Mouse (Mus musculus): Measurements from ENCODE around the gene Map4. TPM values are rescaled to one million over a fixed set of nuclear protein-coding genes. Genes with fewer than 3 reads are reported as not detected.

Map4 gene
- polyA plus RNA-seq, 1 experiment from 2014 or later = 64.9 TPM

- no peak overlapping the region for H3K27ac ChIP-seq (ENCODE audit: low read depth, low read length)
- H3K36me3 ChIP-seq (ENCODE audit: control insufficient read depth, insufficient read depth, low read length) = no peaks in the 10 kb centered on the region
- no peaks in the 10 kb centered on the region for H3K9me3 ChIP-seq (replicated peaks; ENCODE audit: control insufficient read depth, low read length)
- H3K4me2 ChIP-seq = no peak overlapping the region
- 70% methylated on average over 6 of the region's 6 CpGs for WGBS (ENCODE audit: insufficient replicate concordance)
- H3K4me3 ChIP-seq (ENCODE audit: low read depth, low read length) = no peak overlapping the region
- no peak for ATAC-seq (replicated peaks; ENCODE audit: insufficient number of reproducible peaks, low FRiP score, low TSS enrichment)
- H3K9ac ChIP-seq (ENCODE audit: low read depth, low read length) = no peak overlapping the region
- peaks cover 3% of the 10 kb centered on the region; the same call in 1 of the 2 replicates for H3K4me1 ChIP-seq (ENCODE audit: control insufficient read depth, insufficient read depth, low read length)
- H3K27me3 ChIP-seq (ENCODE audit: control insufficient read depth, insufficient read depth, low read length) = no peaks in the 10 kb centered on the region
Measured at GRCm38 (mm10) chr9:109907774-109908465, 23.3 kb upstream of the Map4 start.

GRCm38 (mm10) chr9:109909102-109909501, 22.2 kb upstream of the Map4 start:
- Histone ChIP-seq H3K27ac (ENCODE audit: low read depth, low read length) (no peak overlapping the region), H3K9me3 (replicated peaks; ENCODE audit: control insufficient read depth, low read length) (no peaks in the 10 kb centered on the region), H3K36me3 (ENCODE audit: control insufficient read depth, insufficient read depth, low read length) (no peaks in the 10 kb centered on the region), H3K9ac (ENCODE audit: low read depth, low read length) (no peak overlapping the region), H3K4me3 (ENCODE audit: low read depth, low read length) (no peak overlapping the region), H3K4me1 (ENCODE audit: control insufficient read depth, insufficient read depth, low read length) (peaks cover 3% of the 10 kb centered on the region; the same call in 1 of the 2 replicates), H3K4me2 (no peak overlapping the region), H3K27me3 (ENCODE audit: control insufficient read depth, insufficient read depth, low read length) (no peaks in the 10 kb centered on the region)
- 78% methylated on average over 8 of the region's 8 CpGs for WGBS (ENCODE audit: insufficient replicate concordance)
- no peak for ATAC-seq (replicated peaks; ENCODE audit: insufficient number of reproducible peaks, low FRiP score, low TSS enrichment)

- 83% methylated on average over 4 of the region's 4 CpGs for WGBS (ENCODE audit: insufficient replicate concordance)
- H3K9me3 ChIP-seq (replicated peaks; ENCODE audit: control insufficient read depth, low read length) = no peaks in the 10 kb centered on the region
- no peaks in the 10 kb centered on the region for H3K36me3 ChIP-seq (ENCODE audit: control insufficient read depth, insufficient read depth, low read length)
- no peak overlapping the region for H3K27ac ChIP-seq (ENCODE audit: low read depth, low read length)
- H3K9ac ChIP-seq (ENCODE audit: low read depth, low read length) = no peak overlapping the region
- no peak overlapping the region for H3K4me2 ChIP-seq
- no peak overlapping the region for H3K4me3 ChIP-seq (ENCODE audit: low read depth, low read length)
- H3K4me1 ChIP-seq (ENCODE audit: control insufficient read depth, insufficient read depth, low read length) = peaks cover 3% of the 10 kb centered on the region; the same call in 1 of the 2 replicates
- no peak for ATAC-seq (replicated peaks; ENCODE audit: insufficient number of reproducible peaks, low FRiP score, low TSS enrichment)
- no peaks in the 10 kb centered on the region for H3K27me3 ChIP-seq (ENCODE audit: control insufficient read depth, insufficient read depth, low read length)
Measured at GRCm38 (mm10) chr9:109909926-109910325, 21.3 kb upstream of the Map4 start.

- no peak overlapping the region for H3K4me2 ChIP-seq
- peaks cover 3% of the 10 kb centered on the region; the same call in 1 of the 2 replicates for H3K4me1 ChIP-seq (ENCODE audit: control insufficient read depth, insufficient read depth, low read length)
- no peak overlapping the region for H3K27ac ChIP-seq (ENCODE audit: low read depth, low read length)
- H3K9ac ChIP-seq (ENCODE audit: low read depth, low read length) = no peak overlapping the region
- no peaks in the 10 kb centered on the region for H3K9me3 ChIP-seq (replicated peaks; ENCODE audit: control insufficient read depth, low read length)
- no peak overlapping the region for H3K4me3 ChIP-seq (ENCODE audit: low read depth, low read length)
- no peaks in the 10 kb centered on the region for H3K27me3 ChIP-seq (ENCODE audit: control insufficient read depth, insufficient read depth, low read length)
- H3K36me3 ChIP-seq (ENCODE audit: control insufficient read depth, insufficient read depth, low read length) = no peaks in the 10 kb centered on the region
- no peak for ATAC-seq (replicated peaks; ENCODE audit: insufficient number of reproducible peaks, low FRiP score, low TSS enrichment)
- 80% methylated on average over 7 of the region's 7 CpGs for WGBS (ENCODE audit: insufficient replicate concordance)
Measured at GRCm38 (mm10) chr9:109911779-109912178, 19.5 kb upstream of the Map4 start.

- WGBS (ENCODE audit: insufficient replicate concordance) = 65% methylated on average over 4 of the region's 4 CpGs
- no peaks in the 10 kb centered on the region for H3K4me1 ChIP-seq (ENCODE audit: control insufficient read depth, insufficient read depth, low read length)
Measured at GRCm38 (mm10) chr9:109914269-109914926, 16.9 kb upstream of the Map4 start.

GRCm38 (mm10) chr9:109917931-109918330, 13.3 kb upstream of the Map4 start:
- Histone ChIP-seq H3K4me2 (no peak overlapping the region), H3K27ac (ENCODE audit: low read depth, low read length) (no peak overlapping the region), H3K9ac (ENCODE audit: low read depth, low read length) (no peak overlapping the region), H3K4me1 (ENCODE audit: control insufficient read depth, insufficient read depth, low read length) (no peaks in the 10 kb centered on the region), H3K27me3 (ENCODE audit: control insufficient read depth, insufficient read depth, low read length) (no peaks in the 10 kb centered on the region), H3K36me3 (ENCODE audit: control insufficient read depth, insufficient read depth, low read length) (no peaks in the 10 kb centered on the region), H3K4me3 (ENCODE audit: low read depth, low read length) (no peak overlapping the region), H3K9me3 (replicated peaks; ENCODE audit: control insufficient read depth, low read length) (no peaks in the 10 kb centered on the region)
- WGBS (ENCODE audit: insufficient replicate concordance) = 72% methylated on average over 2 of the region's 2 CpGs
- no peak for ATAC-seq (replicated peaks; ENCODE audit: insufficient number of reproducible peaks, low FRiP score, low TSS enrichment)

More at GRCm38 (mm10) chr9:109914269-109914926, 16.9 kb upstream of the Map4 start:
- no peaks in the 10 kb centered on the region for H3K27me3 ChIP-seq (ENCODE audit: control insufficient read depth, insufficient read depth, low read length)
- no peaks in the 10 kb centered on the region for H3K9me3 ChIP-seq (replicated peaks; ENCODE audit: control insufficient read depth, low read length)
- no peaks in the 10 kb centered on the region for H3K36me3 ChIP-seq (ENCODE audit: control insufficient read depth, insufficient read depth, low read length)
- no peak overlapping the region for H3K27ac ChIP-seq (ENCODE audit: low read depth, low read length)
- no peak overlapping the region for H3K4me2 ChIP-seq
- H3K9ac ChIP-seq (ENCODE audit: low read depth, low read length) = no peak overlapping the region
- no peak for ATAC-seq (replicated peaks; ENCODE audit: insufficient number of reproducible peaks, low FRiP score, low TSS enrichment)
- no peak overlapping the region for H3K4me3 ChIP-seq (ENCODE audit: low read depth, low read length)

- no peaks in the 10 kb centered on the region for H3K36me3 ChIP-seq (ENCODE audit: control insufficient read depth, insufficient read depth, low read length)
- no peaks in the 10 kb centered on the region for H3K9me3 ChIP-seq (replicated peaks; ENCODE audit: control insufficient read depth, low read length)
- H3K27me3 ChIP-seq (ENCODE audit: control insufficient read depth, insufficient read depth, low read length) = no peaks in the 10 kb centered on the region
- H3K9ac ChIP-seq (ENCODE audit: low read depth, low read length) = no peak overlapping the region
- peaks cover 9% of the 10 kb centered on the region; the same call in 1 of the 2 replicates for H3K4me1 ChIP-seq (ENCODE audit: control insufficient read depth, insufficient read depth, low read length)
- 88% methylated on average over 3 of the region's 3 CpGs for WGBS (ENCODE audit: insufficient replicate concordance)
- no peak for ATAC-seq (replicated peaks; ENCODE audit: insufficient number of reproducible peaks, low FRiP score, low TSS enrichment)
- no peak overlapping the region for H3K4me3 ChIP-seq (ENCODE audit: low read depth, low read length)
- H3K27ac ChIP-seq (ENCODE audit: low read depth, low read length) = no peak overlapping the region
- H3K4me2 ChIP-seq = no peak overlapping the region
Measured at GRCm38 (mm10) chr9:109929131-109929530, 2.1 kb upstream of the Map4 start.

GRCm38 (mm10) chr9:109930063-109930462, 1.2 kb upstream of the Map4 start:
- H3K9me3 ChIP-seq (replicated peaks; ENCODE audit: control insufficient read depth, low read length) = no peaks in the 10 kb centered on the region
- H3K9ac ChIP-seq (ENCODE audit: low read depth, low read length) = no peak overlapping the region
- no peak overlapping the region for H3K27ac ChIP-seq (ENCODE audit: low read depth, low read length)
- no peak overlapping the region for H3K4me2 ChIP-seq
- H3K4me1 ChIP-seq (ENCODE audit: control insufficient read depth, insufficient read depth, low read length) = peaks cover 9% of the 10 kb centered on the region; the same call in 1 of the 2 replicates
- H3K27me3 ChIP-seq (ENCODE audit: control insufficient read depth, insufficient read depth, low read length) = no peaks in the 10 kb centered on the region
- no peaks in the 10 kb centered on the region for H3K36me3 ChIP-seq (ENCODE audit: control insufficient read depth, insufficient read depth, low read length)
- 83% methylated on average over 5 of the region's 5 CpGs for WGBS (ENCODE audit: insufficient replicate concordance)
- no peak overlapping the region for H3K4me3 ChIP-seq (ENCODE audit: low read depth, low read length)
- ATAC-seq (replicated peaks; ENCODE audit: insufficient number of reproducible peaks, low FRiP score, low TSS enrichment) = no peak

All from heart, embryonic 11.5 days (tissue).